Mouse (Mus musculus) gastrocnemius, adult 8-10 months (tissue): ENCODE results near the gene Snx19. TPM values are rescaled to one million over a fixed set of nuclear protein-coding genes. Genes with fewer than 3 reads are reported as not detected.

ENCODE experiments used
- DNase-seq, 2 experiments: peaks; one replicate each; pipeline ENCODE4 v3.0.0; 2022; ENCODE audit warnings: low spot score in 2 of 2
- total RNA-seq, 4 experiments: library from RNA; stranded (reverse); gene quantifications; 2 replicates each; pipeline ENCODE4 v1.2.4; 2022

Gene Snx19
- total RNA-seq, 4 experiments from 2014 or later, result 22.3 to 27.6 (median 23.2) TPM

- no peak for DNase-seq
Measured at GRCm38 (mm10) chr9:30482116-30482515, 55.2 kb downstream of the Snx19 start.

DNA sequence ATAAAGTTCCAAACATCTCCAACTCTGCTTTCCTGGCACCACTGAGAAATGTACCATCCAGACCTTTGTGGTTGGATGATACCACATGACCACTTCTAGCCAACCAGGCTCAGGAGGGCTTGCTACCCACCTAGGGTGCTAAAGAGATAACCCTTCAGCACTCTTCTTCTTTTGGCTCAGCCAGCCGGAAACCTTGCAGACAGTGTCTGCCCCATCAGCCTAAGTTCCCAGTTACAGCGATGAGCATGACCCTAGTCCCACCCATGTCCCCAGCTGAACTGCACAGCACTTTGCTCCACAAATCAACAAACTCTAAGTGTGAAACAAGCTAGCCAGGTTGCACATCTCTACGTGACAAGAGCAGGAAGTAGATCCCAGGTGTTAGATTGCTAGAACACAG lies 57.3 kb downstream of the Snx19 start:
- no peak for DNase-seq

DNA sequence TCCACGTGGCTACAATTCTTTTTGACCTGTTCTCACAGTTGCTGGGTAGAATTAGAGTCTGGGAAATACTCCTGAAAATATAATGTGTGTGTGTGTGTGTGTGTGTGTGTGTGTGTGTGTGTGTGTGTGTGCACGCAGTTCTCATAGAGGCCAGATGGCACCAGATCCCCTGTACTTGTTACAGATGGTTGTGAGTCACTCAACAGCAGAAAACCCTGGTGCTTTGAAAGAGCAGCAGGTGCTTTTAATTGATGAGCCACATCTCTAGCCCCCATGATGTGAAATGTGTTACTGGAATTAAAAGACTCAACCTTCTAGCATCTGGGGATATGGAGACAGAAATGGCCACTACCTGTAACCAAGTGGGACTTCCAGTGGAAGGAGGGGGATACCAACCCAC lies 58.3 kb downstream of the Snx19 start:
- DNase-seq, result no peak

DNA sequence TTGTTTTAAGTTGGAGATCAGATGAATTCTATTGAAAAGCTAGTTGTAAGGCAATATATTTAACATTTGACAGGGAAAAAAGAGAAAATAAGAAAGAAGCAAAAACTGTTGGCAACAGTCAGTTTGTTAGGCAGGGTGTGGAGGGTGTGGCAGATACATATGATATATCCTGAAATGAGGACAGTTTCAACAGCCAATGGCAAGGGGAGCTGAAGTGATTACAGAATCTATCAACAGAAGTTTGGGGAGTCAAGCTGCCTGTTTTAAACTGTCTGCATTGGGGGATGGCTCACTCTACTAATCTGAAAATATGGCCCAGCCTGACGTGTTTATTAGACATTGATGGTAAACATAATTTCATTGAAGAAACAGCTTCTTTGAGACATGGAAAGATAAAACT lies 61.5 kb downstream of the Snx19 start:
- no peak for DNase-seq

DNA sequence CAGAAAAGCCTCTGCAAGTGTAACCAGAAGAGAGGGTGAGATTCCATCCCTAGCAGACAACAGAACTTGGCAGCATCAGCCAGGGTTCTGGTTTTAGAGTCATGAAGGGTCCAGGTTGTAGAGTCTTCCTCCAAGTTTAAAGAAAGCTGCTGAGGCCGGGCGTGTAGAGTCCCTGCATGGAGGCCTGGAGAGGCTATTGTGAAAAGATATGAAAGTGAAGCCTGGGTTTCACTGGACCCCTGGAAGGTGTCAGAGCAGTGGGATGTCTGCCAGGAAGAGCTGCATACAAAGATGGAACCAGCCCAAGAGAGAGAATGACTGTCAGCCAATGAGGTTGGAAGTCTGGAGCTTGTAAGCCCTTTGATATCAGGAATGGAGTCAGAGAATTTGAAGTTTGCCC lies 67.5 kb downstream of the Snx19 start:
- no peak for DNase-seq

DNA sequence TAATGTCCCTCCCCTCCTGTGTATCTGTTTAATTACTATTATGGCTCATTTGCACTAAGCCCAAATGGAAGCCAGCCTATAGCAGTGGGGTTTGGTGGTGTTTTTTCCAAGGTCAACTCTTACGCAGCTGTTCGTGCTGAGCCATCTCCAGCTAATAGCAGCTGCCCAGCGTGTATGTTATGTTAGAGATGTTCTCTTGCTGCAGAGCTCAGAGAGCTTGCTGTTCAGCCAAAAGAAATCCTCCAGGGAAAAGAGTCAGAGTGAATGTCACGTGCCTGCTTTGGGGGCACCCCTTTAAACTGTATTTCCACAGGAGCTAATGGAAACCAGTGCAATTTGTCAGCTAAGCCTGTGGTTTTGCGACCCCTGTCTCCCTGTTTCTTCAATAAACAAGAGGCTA lies 82.1 kb downstream of the Snx19 start:
- DNase-seq, result no peak

GRCm38 (mm10) chr9:30515953-30516352 lies 89.0 kb downstream of the Snx19 start:
- no peak for DNase-seq
